Comparison of ENCODE assay signal across 9 mouse cellular contexts in genomic region chr10:66995181-66995580, GRCm38 (mm10).
DNase-seq lines count a peak whose midpoint lies in the region; ATAC-seq and TF ChIP-seq lines count a peak whose summit lies in the region.
"Had no signal": no experiment of that assay in that cellular context is flagged by ENCODE, and none has a peak within 500 bp of the region (broad histone marks: within the 10 kb centered on the region; RNA-seq: fewer than 3 reads in every experiment).

No protein-coding gene starts in this region.

- H3K27me3 ChIP-seq in intestine, embryonic 14.5 days (replicated peaks; ENCODE audit: control insufficient read depth, insufficient read depth, low read length), result no peaks in the 10 kb centered on the region
- H3K27me3 ChIP-seq in intestine, embryonic 15.5 days (replicated peaks), result no peaks in the 10 kb centered on the region
- no peaks in the 10 kb centered on the region for H3K27me3 ChIP-seq in testis, adult 2 months (ENCODE audit: control insufficient read depth, insufficient read depth, low read length)
- no peaks in the 10 kb centered on the region for H3K27me3 ChIP-seq in hindbrain, embryonic 12.5 days
- H3K27me3 ChIP-seq: liver, embryonic 15.5 days had no signal

- no peaks in the 10 kb centered on the region for H3K9me3 ChIP-seq in intestine, embryonic 14.5 days (ENCODE audit: control insufficient read depth, low read length)
- no peaks in the 10 kb centered on the region for H3K9me3 ChIP-seq in intestine, embryonic 15.5 days
- peaks cover under 1% of the 10 kb centered on the region; the same call in 1 of the 2 replicates for H3K9me3 ChIP-seq in hindbrain, embryonic 12.5 days (replicated peaks)
- H3K9me3 ChIP-seq: liver, embryonic 15.5 days had no signal

- no peak overlapping the region for H3K9ac ChIP-seq in intestine, embryonic 14.5 days (ENCODE audit: low read length)
- no peak overlapping the region for H3K9ac ChIP-seq in intestine, embryonic 15.5 days
- H3K9ac ChIP-seq in hindbrain, embryonic 12.5 days, result no peak overlapping the region
- H3K9ac ChIP-seq: liver, embryonic 15.5 days had no signal

- no peak overlapping the region for H3K4me2 ChIP-seq in intestine, embryonic 14.5 days (ENCODE audit: low read length)
- no peak overlapping the region for H3K4me2 ChIP-seq in intestine, embryonic 15.5 days (replicated peaks)
- no peak overlapping the region for H3K4me2 ChIP-seq in hindbrain, embryonic 12.5 days (replicated peaks)
- H3K4me2 ChIP-seq: liver, embryonic 15.5 days had no signal

- H3K4me1 ChIP-seq in intestine, embryonic 14.5 days (replicated peaks; ENCODE audit: control insufficient read depth, insufficient read depth, low read length), result peaks cover 8% of the 10 kb centered on the region
- H3K4me1 ChIP-seq in intestine, embryonic 15.5 days (replicated peaks), result peaks cover 3% of the 10 kb centered on the region; the same call in 1 of the 2 replicates
- H3K4me1 ChIP-seq in testis, adult 2 months (ENCODE audit: control insufficient read depth, insufficient read depth, low read length), result peaks cover 2% of the 10 kb centered on the region; the same call in 1 of the 2 replicates
- H3K4me1 ChIP-seq in hindbrain, embryonic 12.5 days, result peaks cover 12% of the 10 kb centered on the region
- H3K4me1 ChIP-seq: liver, embryonic 15.5 days had no signal

- TF ChIP-seq POLR2A in testis, adult 2 months (IDR thresholded peaks at IDR 0.05; ENCODE audit: control insufficient read depth, low read depth, low read length), result no peak

- no peak for ATAC-seq in intestine, embryonic 14.5 days (replicated peaks; ENCODE audit: low FRiP score, low TSS enrichment, low read depth)
- no peak for ATAC-seq in intestine, embryonic 15.5 days
- no peak for ATAC-seq in hindbrain, embryonic 12.5 days (ENCODE audit: low FRiP score)

- intact Hi-C loops in left cerebral cortex, postnatal 14 days (cut with DNase I), result no loop called here

- 54% methylated on average over 6 of the region's 6 CpGs for WGBS in intestine, embryonic 14.5 days
- WGBS in intestine, embryonic 15.5 days, result 52% methylated on average over 6 of the region's 6 CpGs
- 60% methylated on average over 6 of the region's 6 CpGs for WGBS in hindbrain, embryonic 12.5 days

- no peaks in the 10 kb centered on the region for H3K36me3 ChIP-seq in intestine, embryonic 14.5 days (ENCODE audit: control insufficient read depth, insufficient read depth, low read length)
- no peaks in the 10 kb centered on the region for H3K36me3 ChIP-seq in intestine, embryonic 15.5 days
- H3K36me3 ChIP-seq in testis, adult 2 months (ENCODE audit: control insufficient read depth, insufficient read depth, low read length), result no peaks in the 10 kb centered on the region
- H3K36me3 ChIP-seq in hindbrain, embryonic 12.5 days, result no peaks in the 10 kb centered on the region
- H3K36me3 ChIP-seq: liver, embryonic 15.5 days had no signal

- peak overlapping the region; percentile 57; the same call in 1 of the 2 replicates for H3K27ac ChIP-seq in intestine, embryonic 14.5 days (ENCODE audit: low read depth)
- no peak overlapping the region for H3K27ac ChIP-seq in intestine, embryonic 15.5 days
- peak overlapping the region; percentile 16; the same call in 1 of the 2 replicates for H3K27ac ChIP-seq in testis, adult 2 months (ENCODE audit: control insufficient read depth, insufficient read depth, low read depth, low read length)
- H3K27ac ChIP-seq in hindbrain, embryonic 12.5 days, result peak overlapping the region; percentile 24; the same call in 1 of the 2 replicates
- H3K27ac ChIP-seq: liver, embryonic 15.5 days had no signal

- H3K4me3 ChIP-seq in intestine, embryonic 14.5 days (ENCODE audit: low read depth, low read length), result no peak overlapping the region
- no peak overlapping the region for H3K4me3 ChIP-seq in intestine, embryonic 15.5 days (replicated peaks)
- H3K4me3 ChIP-seq in testis, adult 2 months (ENCODE audit: control insufficient read depth, low read depth, low read length), result no peak overlapping the region
- H3K4me3 ChIP-seq in hindbrain, embryonic 12.5 days, result no peak overlapping the region
- H3K4me3 ChIP-seq: liver, embryonic 15.5 days had no signal

- no peak for DNase-seq in intestine, embryonic 14.5 days (ENCODE audit: low spot score)
- DNase-seq in testis, postnatal 10 days (ENCODE audit: low spot score), result no peak
- no peak for DNase-seq in kidney, postnatal 25 days
- DNase-seq in left cerebral cortex, postnatal 14 days (ENCODE audit: low spot score in 2 of 2), result no peak
- DNase-seq: kidney, adult 2 months had no signal

- TF ChIP-seq CTCF in testis, adult 2 months (IDR thresholded peaks at IDR 0.05; ENCODE audit: control insufficient read depth, insufficient read depth, insufficient replicate concordance, low read depth, low read length), result no peak
